Mouse (Mus musculus) kidney, adult 2 months (tissue): ENCODE measurements around the gene 2010300C02Rik.

Source experiments
- CTCF ChIP-seq: fragments of 200-500 bp; conservative IDR thresholded peaks from 2 replicates; pipeline ENCODE4 v1.5.1; 2011; ENCODE audit warnings: low read depth, mild to moderate bottlenecking, control low read depth, low read length, moderate library complexity, mixed read lengths; ENCODE audit not compliant: insufficient read depth, insufficient read length
- POLR2A ChIP-seq: fragments of 200-500 bp; IDR thresholded peaks from one replicate; pipeline ENCODE4 v1.6.1; 2011; ENCODE audit warnings: low read depth, low read length, control low read depth

- TF ChIP-seq CTCF (no peak), POLR2A (no peak)
Observed at GRCm38 (mm10) chr1:37598986-37599385, 120.9 kb downstream of the 2010300C02Rik start.
